Mouse (Mus musculus) ovary, adult 2 months (tissue): Measurements from ENCODE around the gene Tpbgl. TPM values are rescaled to one million over a fixed set of nuclear protein-coding genes. Genes with fewer than 3 reads are reported as not detected.

ENCODE experiments used
- polyA plus RNA-seq: library from polyadenylated mRNA; depleted of rRNA; stranded (reverse); fragments of >200 nt; gene quantifications from 2 replicates; pipeline ENCODE4 v1.2.3, GENCODE M21; 2012; rRNA removed

Tpbgl gene
- 8.2 and 17.2 TPM in 2 replicates for polyA plus RNA-seq

GRCm38 (mm10) chr7:99626376-99627270 lies at the start of gene Tpbgl:
Gene Tpbgl (minus strand): TSS chr7:99627103.

Other genes with a start within 250 kb of the Tpbgl start
- gene Gdpd5, start 245.7 kb downstream of the Tpbgl start, polyA plus RNA-seq = 50.8 and 51.2 TPM in 2 replicates
- 2.5 and 4.0 TPM in 2 replicates for gene Klhl35, start 161.1 kb downstream of the Tpbgl start, polyA plus RNA-seq
- 294 and 418 TPM in 2 replicates for gene Rps3, start 143.4 kb downstream of the Tpbgl start, polyA plus RNA-seq
- 42.0 and 44.2 TPM in 2 replicates for gene Arrb1, start 91.6 kb downstream of the Tpbgl start, polyA plus RNA-seq
- gene Slco2b1, start 84.2 kb upstream of the Tpbgl start, polyA plus RNA-seq = 20.5 and 25.8 TPM in 2 replicates
- not detected in 2 replicates for gene Olfr520, start 103.2 kb upstream of the Tpbgl start, polyA plus RNA-seq
- gene Olfr521, start 136.4 kb upstream of the Tpbgl start, polyA plus RNA-seq = not detected in 2 replicates
- 16.9 and 21.9 TPM in 2 replicates for gene Neu3, start 201.3 kb upstream of the Tpbgl start, polyA plus RNA-seq
- gene Xrra1, start 232.0 kb upstream of the Tpbgl start, polyA plus RNA-seq = 0.81 and 0.84 TPM in 2 replicates
- 18.0 and 20.4 TPM in 2 replicates for gene Spcs2, start 236.4 kb upstream of the Tpbgl start, polyA plus RNA-seq